Mouse (Mus musculus): ENCODE data around the gene Kcp.

- TF ChIP-seq POLR2A (IDR thresholded peaks at IDR 0.05; ENCODE audit: borderline replicate concordance, insufficient read depth, low read length) (no peak), CTCF (IDR thresholded peaks at IDR 0.05; ENCODE audit: borderline replicate concordance, insufficient read depth, low read depth, low read length) (no peak)
Observed at GRCm38 (mm10) chr6:29536651-29537193, 29.0 kb upstream of the Kcp start.
